Mouse (Mus musculus) cerebellum, postnatal 10 days (tissue): Measurements from ENCODE around the gene Ppp1r1b.

Experiments
- DNase-seq, 2 experiments: peaks; one replicate each; pipeline ENCODE4 v3.0.0; 2021; ENCODE audit warnings: mixed read lengths in 2 of 2

Gene Ppp1r1b

GRCm38 (mm10) chr11:98328371-98329069, 19.7 kb upstream of the Ppp1r1b start:
- DNase-seq, result peak; percentile 82 to 83

- peak; percentile 98 for DNase-seq
Observed at GRCm38 (mm10) chr11:98329081-98329959, 18.9 kb upstream of the Ppp1r1b start, which contains the start of gene Neurod2. TSS of gene Neurod2 (minus strand) at chr11:98329648.

GRCm38 (mm10) chr11:98329960-98330744, 18.1 kb upstream of the Ppp1r1b start:
- DNase-seq, result peak; percentile 77 to 83

GRCm38 (mm10) chr11:98330745-98331204, 17.4 kb upstream of the Ppp1r1b start:
- peak; percentile 9 to 30 for DNase-seq

GRCm38 (mm10) chr11:98331401-98331800, 16.8 kb upstream of the Ppp1r1b start:
- peak in 1 of 2 experiments; percentile 8 for DNase-seq

GRCm38 (mm10) chr11:98332186-98332585, 16.0 kb upstream of the Ppp1r1b start:
- DNase-seq, result peak in 1 of 2 experiments; percentile 5

GRCm38 (mm10) chr11:98332841-98333240, 15.4 kb upstream of the Ppp1r1b start:
- peak in 1 of 2 experiments; percentile 12 for DNase-seq

- peak; percentile 76 to 79 for DNase-seq
Observed at GRCm38 (mm10) chr11:98333263-98333696, 14.9 kb upstream of the Ppp1r1b start.

- DNase-seq, result peak; percentile 92 to 94
Observed at GRCm38 (mm10) chr11:98333981-98334741, 14.0 kb upstream of the Ppp1r1b start.

- DNase-seq, result peak; percentile 54
Observed at GRCm38 (mm10) chr11:98335250-98335649, 13.0 kb upstream of the Ppp1r1b start.

GRCm38 (mm10) chr11:98336245-98337107, 11.7 kb upstream of the Ppp1r1b start:
- DNase-seq, result peak; percentile 69 to 76

GRCm38 (mm10) chr11:98338507-98338961, 9.7 kb upstream of the Ppp1r1b start:
- DNase-seq, result peak; percentile 93

GRCm38 (mm10) chr11:98339071-98339501, 9.1 kb upstream of the Ppp1r1b start:
- peak; percentile 69 to 75 for DNase-seq

GRCm38 (mm10) chr11:98339679-98340287, 8.4 kb upstream of the Ppp1r1b start:
- DNase-seq, result peak; percentile 77 to 82

- no peak for DNase-seq
Observed at GRCm38 (mm10) chr11:98340597-98340996, 7.6 kb upstream of the Ppp1r1b start.

GRCm38 (mm10) chr11:98341174-98341573, 7.0 kb upstream of the Ppp1r1b start:
- no peak for DNase-seq

GRCm38 (mm10) chr11:98342000-98342945, 5.9 kb upstream of the Ppp1r1b start:
- peak; percentile 96 to 99 for DNase-seq

- DNase-seq, result peak; percentile 94 to 96
Observed at GRCm38 (mm10) chr11:98345253-98345652, 3.0 kb upstream of the Ppp1r1b start.

GRCm38 (mm10) chr11:98346168-98346567, 2.0 kb upstream of the Ppp1r1b start:
- peak in 1 of 2 experiments; percentile 9 for DNase-seq
